Mouse (Mus musculus) mouse embryonic stem cell (cell line): Measurements from ENCODE around the gene Ankrd28.

Experiments
- in situ Hi-C, 2 experiments: fragments of 300-500 bp; cut with MboI; formaldehyde crosslinking; loops; 1 replicate in 1 of 2; 3 replicates in 1 of 2; pipeline ENCODE4 v1.14.3; 2019 to 2020; ENCODE audit warnings: low sequenced_read_pairs in 2 of 2, low pct_unique_long_range_greater_than_20kb in 1 of 2, mixed read lengths in 1 of 2; ENCODE audit not compliant: unreplicated experiment in 1 of 2

Ankrd28 gene

DNA sequence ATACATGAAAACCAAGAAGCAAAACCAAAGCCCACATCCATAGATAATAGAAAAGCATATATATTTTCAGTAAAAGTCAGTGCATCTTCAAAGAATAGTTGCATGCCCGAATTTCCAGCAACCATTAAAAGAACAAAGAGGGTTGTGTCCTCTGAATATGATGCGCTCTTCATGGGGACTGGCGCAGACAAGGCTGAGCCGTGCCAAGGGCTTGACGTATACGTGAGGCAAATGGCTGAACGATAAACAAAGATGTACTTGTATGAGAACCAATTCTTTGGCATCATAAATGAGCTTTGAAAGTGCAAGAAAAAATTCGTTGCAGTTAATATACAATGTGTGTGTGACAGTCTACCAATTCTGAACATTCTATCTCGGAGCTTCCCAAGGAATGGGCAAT lies 149.2 kb downstream of the Ankrd28 start:
- in situ Hi-C loops = no loop called here

- in situ Hi-C loops = no loop called here
Observed at GRCm38 (mm10) chr14:31680656-31681055, 149.8 kb downstream of the Ankrd28 start.

- in situ Hi-C loops = no loop called here
Observed at GRCm38 (mm10) chr14:31671635-31672320, 158.7 kb downstream of the Ankrd28 start.

DNA sequence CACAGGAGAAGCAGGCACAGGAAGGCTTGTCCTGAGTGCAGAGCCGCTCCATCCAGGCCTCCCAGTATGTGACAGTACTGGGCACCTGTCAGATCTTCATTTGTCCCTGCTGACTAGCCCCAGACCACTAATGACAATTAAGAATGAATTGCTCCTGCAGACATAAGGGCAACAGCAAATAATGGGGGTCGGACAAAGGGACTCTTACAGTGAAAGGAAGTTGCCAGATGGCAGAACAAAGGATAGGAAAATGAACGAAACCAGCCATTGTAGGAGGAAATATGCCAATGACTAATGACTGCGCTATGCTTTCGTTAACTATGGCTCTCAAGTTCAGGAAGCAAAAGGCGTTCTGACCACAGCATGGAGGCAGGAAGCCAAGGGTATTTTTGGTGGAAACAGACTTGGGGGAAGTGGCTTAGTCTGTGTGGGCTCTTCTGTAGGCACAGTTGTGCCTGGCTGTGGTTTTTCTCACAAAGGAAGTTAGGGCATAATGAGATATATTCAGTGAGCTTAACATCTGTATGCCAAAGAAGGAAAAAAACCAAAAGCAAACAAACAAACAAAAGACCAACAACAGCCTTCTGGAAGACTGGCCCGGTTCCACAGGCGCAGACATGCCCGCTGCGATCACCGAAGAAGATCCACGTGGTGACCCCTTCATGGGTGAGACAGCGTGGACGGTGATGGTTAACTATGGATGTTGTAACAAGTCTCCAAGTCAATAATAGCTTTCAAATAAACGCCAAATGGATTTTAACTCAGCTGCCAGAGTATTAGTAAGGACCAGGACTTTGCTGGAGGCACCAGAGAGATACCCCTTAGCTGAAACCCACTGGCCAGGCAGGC lies 160.6 kb downstream of the Ankrd28 start:
- in situ Hi-C loops = no loop called here

DNA sequence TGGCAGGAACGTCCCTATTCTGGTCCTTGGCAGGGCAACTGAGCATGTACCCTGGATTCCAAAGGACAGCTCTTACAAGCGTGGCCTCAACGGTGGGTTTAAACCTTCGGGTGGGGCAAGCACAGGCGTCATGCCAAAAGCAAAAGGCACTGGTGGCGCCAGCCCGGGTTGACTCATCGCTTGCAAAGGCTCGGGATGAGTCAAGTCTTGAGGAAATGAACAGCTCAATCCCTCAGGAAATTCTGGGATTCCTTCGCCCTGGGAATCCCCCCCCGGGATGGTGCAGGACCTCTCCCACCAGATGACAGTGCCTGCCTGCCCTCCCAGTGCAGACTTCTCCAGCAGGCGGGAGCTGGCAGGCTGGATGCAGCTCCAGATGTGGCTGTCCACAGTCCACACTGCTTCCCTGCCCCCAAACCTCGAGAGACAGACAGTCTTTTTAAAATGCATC lies 161.3 kb downstream of the Ankrd28 start:
- in situ Hi-C loops = no loop called here

DNA sequence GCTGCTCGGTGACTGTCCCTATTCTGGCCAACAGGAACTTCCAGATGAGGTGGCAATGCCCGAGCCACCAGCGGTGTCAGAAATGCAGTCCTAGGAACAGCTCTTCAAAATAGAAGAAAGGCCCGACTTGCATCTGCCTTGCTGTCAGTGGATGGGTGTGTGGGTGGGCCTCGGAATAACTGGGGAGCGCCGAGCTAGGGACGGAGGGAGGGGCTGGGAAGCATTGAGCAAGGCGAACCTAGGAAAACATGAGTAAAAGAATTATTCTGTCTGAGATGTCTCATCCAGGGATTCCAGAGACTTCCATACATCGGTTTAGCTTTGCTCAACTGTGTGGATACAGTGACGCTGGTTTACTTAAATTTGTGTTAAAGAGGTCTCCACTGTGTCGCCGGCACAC lies 162.1 kb downstream of the Ankrd28 start:
- in situ Hi-C loops = no loop called here

- in situ Hi-C loops = no loop called here
Observed at GRCm38 (mm10) chr14:31667741-31668140, 162.7 kb downstream of the Ankrd28 start.

DNA sequence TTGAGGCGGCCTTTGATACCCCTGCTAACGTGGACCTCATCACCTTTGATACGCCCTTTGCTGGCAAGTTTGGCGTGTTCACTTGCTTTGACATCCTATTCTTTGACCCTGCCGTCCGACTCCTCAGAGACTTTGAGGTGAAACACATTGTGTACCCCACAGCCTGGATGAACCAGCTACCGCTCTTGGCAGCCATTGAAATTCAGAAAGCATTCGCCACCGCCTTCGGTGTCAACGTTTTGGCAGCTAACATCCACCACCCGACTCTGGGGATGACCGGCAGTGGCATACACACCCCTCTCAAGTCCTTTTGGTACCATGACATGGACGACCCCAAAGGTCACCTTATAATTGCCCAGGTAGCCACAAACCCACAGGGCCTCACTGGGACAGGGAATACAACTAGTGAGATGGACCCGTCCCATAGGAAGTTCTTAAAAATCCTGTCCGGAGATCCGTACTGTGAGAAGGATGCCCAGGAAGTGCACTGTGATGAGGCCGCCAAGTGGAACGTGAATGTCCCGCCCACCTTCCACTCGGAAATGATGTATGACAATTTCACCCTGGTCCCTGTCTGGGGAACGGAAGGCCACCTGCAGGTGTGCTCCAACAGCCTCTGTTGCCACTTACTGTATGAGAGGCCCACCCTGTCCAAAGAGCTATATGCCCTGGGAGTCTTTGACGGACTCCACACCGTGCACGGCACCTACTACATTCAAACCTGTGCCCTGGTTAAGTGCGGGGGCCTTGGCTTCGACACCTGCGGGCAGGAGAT lies 163.3 kb downstream of the Ankrd28 start:
- in situ Hi-C loops = no loop called here

DNA sequence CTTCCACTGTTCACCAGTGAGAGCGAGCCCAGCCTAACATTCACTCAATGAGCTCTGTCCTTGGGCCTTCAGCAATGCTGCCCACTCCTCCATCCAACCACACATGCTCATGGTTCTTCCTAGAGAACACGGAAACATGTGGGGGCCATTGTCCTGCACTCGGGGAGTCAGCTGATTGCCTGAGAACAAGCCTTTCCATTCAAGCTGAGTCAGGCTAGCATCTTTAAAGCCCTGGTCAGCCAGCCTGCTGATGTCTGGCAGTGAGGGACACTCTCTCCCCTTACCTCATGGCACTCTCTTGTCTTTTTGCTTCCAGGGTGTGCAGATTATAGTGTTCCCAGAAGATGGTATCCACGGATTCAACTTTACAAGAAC lies 164.9 kb downstream of the Ankrd28 start:
- in situ Hi-C loops = no loop called here

- in situ Hi-C loops = no loop called here
Observed at GRCm38 (mm10) chr14:31664903-31665565, 165.4 kb downstream of the Ankrd28 start.

DNA sequence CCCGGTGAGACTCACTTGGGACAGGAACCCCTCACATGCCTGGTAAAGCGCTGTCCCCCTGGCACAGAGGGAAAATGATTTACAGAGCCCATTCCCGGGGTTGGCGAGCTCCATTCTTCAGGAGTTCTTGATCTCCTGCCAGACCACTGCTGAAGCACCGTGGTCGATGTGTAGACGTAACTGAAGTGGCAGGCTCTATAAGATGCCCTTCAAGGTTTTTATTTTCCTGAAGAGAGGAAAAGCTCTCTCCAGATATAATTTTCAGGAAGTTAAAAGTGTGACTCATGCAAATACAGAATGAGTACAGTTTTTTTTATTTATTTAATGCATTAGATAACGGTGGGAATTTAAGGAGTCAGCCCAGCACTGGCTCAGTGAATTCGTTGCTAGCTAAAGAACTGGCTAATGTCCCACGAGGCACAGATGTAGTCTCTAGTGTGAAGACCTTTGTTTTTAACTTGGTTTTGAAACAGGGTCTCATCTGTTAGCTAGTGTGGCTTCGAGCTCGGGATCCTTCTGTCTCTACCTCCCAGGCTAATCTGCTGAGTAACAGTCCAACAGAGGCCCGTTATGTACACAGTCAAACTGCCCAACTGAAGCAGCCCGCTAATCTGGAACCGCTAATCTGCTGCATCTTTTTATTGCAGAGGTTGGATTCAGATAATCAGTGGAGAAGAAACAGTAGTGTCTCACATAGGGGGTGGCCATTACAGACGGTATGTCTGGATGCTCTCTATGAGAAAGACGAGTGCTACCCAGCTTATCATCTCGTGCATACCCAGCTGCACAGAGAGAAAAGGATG lies 166.2 kb downstream of the Ankrd28 start:
- in situ Hi-C loops = no loop called here

DNA sequence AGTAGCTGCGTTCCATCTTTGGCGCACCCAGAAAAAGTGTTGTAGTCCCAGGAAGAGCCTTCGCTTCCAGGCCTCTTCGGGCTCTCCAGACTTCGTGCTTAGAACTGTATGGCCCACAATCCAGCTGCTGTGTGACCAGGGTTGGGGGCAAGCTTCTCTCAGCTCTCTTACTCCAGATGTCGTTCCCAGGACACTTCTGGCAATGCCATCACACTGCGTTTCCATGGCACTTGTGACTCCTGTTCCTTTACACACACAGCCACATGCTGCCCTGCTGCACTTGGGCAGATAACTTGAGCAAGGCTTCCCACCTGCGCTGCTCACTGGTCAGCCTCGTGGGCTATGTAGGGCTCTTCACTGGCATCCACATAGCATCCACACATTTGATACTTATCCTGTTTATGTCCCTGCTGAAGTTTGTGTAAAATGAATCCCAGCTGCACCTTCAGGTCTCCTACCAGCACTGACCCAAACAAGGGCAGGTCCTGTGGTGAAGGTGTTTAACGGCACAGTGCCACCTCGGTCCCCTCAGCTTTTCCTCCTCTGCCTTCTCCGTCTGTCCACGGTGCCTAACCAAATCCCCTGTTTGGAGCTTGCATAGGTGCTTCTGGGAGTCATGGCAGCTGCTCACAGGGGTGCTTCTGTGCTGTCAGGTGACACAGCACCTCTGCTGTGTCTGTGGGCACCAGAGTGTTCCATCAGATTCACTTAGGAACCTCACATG lies 166.9 kb downstream of the Ankrd28 start:
- in situ Hi-C loops = no loop called here

DNA sequence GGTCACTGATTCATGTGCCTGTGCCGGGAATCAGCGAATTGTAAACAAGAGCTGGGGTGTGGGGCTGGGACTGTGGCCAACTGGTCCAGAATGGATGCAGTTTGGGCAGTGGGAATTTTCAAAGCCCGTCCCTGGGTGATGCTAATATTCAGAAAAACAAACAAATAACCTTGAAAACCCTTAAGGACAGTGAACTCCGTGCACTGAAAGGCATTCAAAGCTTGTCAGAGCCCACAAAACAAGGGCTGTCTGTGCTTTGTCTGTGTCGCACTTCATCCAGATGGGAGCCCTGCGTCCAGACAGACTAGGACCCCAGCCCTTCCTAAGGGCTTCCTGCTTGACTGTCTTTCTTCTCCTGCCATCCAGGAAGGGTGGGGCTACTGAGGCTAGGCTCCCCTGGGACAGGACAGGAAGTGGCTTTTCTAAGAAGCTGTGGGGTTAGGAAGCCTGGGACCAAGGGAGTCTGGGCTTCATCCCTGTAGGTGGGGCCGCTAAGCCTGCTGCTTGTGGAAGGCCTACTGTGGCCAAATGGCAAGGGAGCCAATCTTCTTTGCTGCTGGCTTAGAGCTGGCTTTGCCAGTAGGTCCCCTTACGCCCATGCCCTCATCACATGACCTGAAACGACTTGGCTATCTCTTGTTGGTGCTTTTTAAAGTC lies 167.8 kb downstream of the Ankrd28 start:
- in situ Hi-C loops = no loop called here

- in situ Hi-C loops = no loop called here
Observed at GRCm38 (mm10) chr14:31661671-31662554, 168.5 kb downstream of the Ankrd28 start.

DNA sequence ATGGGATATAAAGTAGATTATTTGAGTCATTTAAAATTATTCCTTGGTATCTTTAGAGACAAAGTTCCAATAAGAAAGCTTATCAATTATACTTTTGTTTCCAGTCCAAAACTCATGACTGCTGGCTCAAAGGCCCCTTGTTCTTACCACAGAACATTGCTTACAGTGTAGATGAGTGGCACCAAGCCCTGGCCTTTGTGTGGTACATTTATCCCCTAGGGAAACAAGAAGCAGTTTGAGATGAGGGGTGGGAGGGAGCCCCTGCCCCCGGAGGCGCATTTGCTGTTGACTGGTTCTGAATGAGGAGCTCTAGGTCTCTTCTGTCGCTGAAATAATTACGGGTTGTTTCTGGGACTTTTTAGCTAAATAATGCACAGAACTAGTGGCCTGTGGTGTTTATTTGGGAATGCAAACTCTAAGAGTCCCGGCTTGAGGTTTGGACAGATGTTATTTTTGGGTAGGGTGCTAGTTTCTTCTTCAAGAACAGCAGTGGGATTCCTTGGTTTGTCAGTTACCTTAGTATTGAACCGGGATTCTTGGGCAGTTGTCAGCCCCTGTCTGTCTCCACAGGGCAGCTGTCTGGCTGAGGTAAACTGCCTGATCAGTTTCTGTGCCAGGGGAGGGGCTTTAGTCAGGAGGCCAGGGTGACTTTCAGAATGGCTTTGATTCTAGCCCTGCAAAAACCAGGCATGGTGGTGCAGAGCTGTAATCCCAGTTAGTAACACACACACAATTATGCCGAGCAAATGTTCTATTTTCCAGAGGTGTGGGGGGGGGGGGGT lies 169.9 kb downstream of the Ankrd28 start:
- in situ Hi-C loops = no loop called here
